Mouse (Mus musculus): Measurements from ENCODE around the gene Cdh24. TPM values are rescaled to one million over a fixed set of nuclear protein-coding genes. Genes with fewer than 3 reads are reported as not detected.
"Not testable (repeated sequence)": the region's sequence is repeated elsewhere in the genome, so short reads cannot be mapped to it uniquely, and the experiment has no call there.

Gene Cdh24
- polyA plus RNA-seq, 1 experiment from 2014 or later = 9.6 TPM

GRCm38 (mm10) chr14:54617897-54618365, 23.2 kb downstream of the Cdh24 start, which contains the start of gene Psmb5:
Psmb5 (minus strand) TSS chr14:54618022.
- Histone ChIP-seq H3K27me3 (ENCODE audit: control insufficient read depth, insufficient read depth, low read depth, low read length) (no peaks in the 10 kb centered on the region), H3K9me3 (replicated peaks; ENCODE audit: control insufficient read depth, low read length, poor library complexity, severe bottlenecking) (no peaks in the 10 kb centered on the region), H3K4me3 (ENCODE audit: low read depth, low read length) (peak within 1 kb of the TSS; percentile 54), H3K9ac (ENCODE audit: low read depth, low read length) (peak within 1 kb of the TSS; percentile 72), H3K36me3 (ENCODE audit: control insufficient read depth, insufficient read depth, low read length) (peaks cover 3% of the 10 kb centered on the region; the same call in 1 of the 2 replicates), H3K4me2 (ENCODE audit: low read length) (peak within 1 kb of the TSS; percentile 87), H3K27ac (ENCODE audit: low read length) (peak within 1 kb of the TSS; percentile 81), H3K4me1 (ENCODE audit: control insufficient read depth, insufficient read depth, low read length) (peaks cover 11% of the 10 kb centered on the region)
- WGBS = under 1% methylated on average over 25 of the region's 25 CpGs
- peak; percentile 93 for ATAC-seq

GRCm38 (mm10) chr14:54617152-54617896, 23.8 kb downstream of the Cdh24 start:
- Histone ChIP-seq H3K9ac (ENCODE audit: low read depth, low read length) (peak overlapping the region; percentile 72), H3K4me1 (ENCODE audit: control insufficient read depth, insufficient read depth, low read length) (peaks cover 11% of the 10 kb centered on the region), H3K4me3 (ENCODE audit: low read depth, low read length) (peak overlapping the region; percentile 54), H3K27ac (ENCODE audit: low read length) (peak overlapping the region; percentile 81), H3K4me2 (ENCODE audit: low read length) (peak overlapping the region; percentile 87), H3K9me3 (replicated peaks; ENCODE audit: control insufficient read depth, low read length, poor library complexity, severe bottlenecking) (no peaks in the 10 kb centered on the region), H3K27me3 (ENCODE audit: control insufficient read depth, insufficient read depth, low read depth, low read length) (no peaks in the 10 kb centered on the region), H3K36me3 (ENCODE audit: control insufficient read depth, insufficient read depth, low read length) (peaks cover 7% of the 10 kb centered on the region; the same call in 1 of the 2 replicates)
- WGBS = 1% methylated on average over 38 of the region's 38 CpGs
- peak; percentile 71 for ATAC-seq

GRCm38 (mm10) chr14:54616226-54616825, 24.8 kb downstream of the Cdh24 start:
- Histone ChIP-seq H3K9me3 (replicated peaks; ENCODE audit: control insufficient read depth, low read length, poor library complexity, severe bottlenecking) (no peaks in the 10 kb centered on the region), H3K9ac (ENCODE audit: low read depth, low read length) (no peak overlapping the region), H3K4me3 (ENCODE audit: low read depth, low read length) (no peak overlapping the region), H3K36me3 (ENCODE audit: control insufficient read depth, insufficient read depth, low read length) (peaks cover 7% of the 10 kb centered on the region; the same call in 1 of the 2 replicates), H3K27me3 (ENCODE audit: control insufficient read depth, insufficient read depth, low read depth, low read length) (no peaks in the 10 kb centered on the region), H3K4me1 (ENCODE audit: control insufficient read depth, insufficient read depth, low read length) (peaks cover 11% of the 10 kb centered on the region), H3K4me2 (ENCODE audit: low read length) (no peak overlapping the region; the same call in 1 of the 2 replicates), H3K27ac (ENCODE audit: low read length) (no peak overlapping the region)
- 93% methylated on average over 16 of the region's 16 CpGs for WGBS
- no peak for ATAC-seq

- not testable (repeated sequence) for H3K9ac ChIP-seq (ENCODE audit: low read depth, low read length); ATAC-seq; H3K27me3 ChIP-seq (ENCODE audit: control insufficient read depth, insufficient read depth, low read depth, low read length); H3K27ac ChIP-seq (ENCODE audit: low read length); H3K36me3 ChIP-seq (ENCODE audit: control insufficient read depth, insufficient read depth, low read length); H3K4me2 ChIP-seq (ENCODE audit: low read length); H3K9me3 ChIP-seq (replicated peaks; ENCODE audit: control insufficient read depth, low read length, poor library complexity, severe bottlenecking); H3K4me3 ChIP-seq (ENCODE audit: low read depth, low read length)
- 90% methylated on average over 16 of the region's 16 CpGs for WGBS
- H3K4me1 ChIP-seq (ENCODE audit: control insufficient read depth, insufficient read depth, low read length) = peaks cover 11% of the 10 kb centered on the region
These were observed 27.0 kb downstream of the Cdh24 start for GRCm38 (mm10) chr14:54614130-54614529.

- Histone ChIP-seq H3K27me3 (ENCODE audit: control insufficient read depth, insufficient read depth, low read depth, low read length) (no peaks in the 10 kb centered on the region), H3K36me3 (ENCODE audit: control insufficient read depth, insufficient read depth, low read length) (peaks cover 7% of the 10 kb centered on the region; the same call in 1 of the 2 replicates), H3K9ac (ENCODE audit: low read depth, low read length) (no peak overlapping the region), H3K4me2 (ENCODE audit: low read length) (no peak overlapping the region), H3K27ac (ENCODE audit: low read length) (no peak overlapping the region), H3K4me3 (ENCODE audit: low read depth, low read length) (no peak overlapping the region), H3K4me1 (ENCODE audit: control insufficient read depth, insufficient read depth, low read length) (no peaks in the 10 kb centered on the region), H3K9me3 (replicated peaks; ENCODE audit: control insufficient read depth, low read length, poor library complexity, severe bottlenecking) (no peaks in the 10 kb centered on the region)
- 78% methylated on average over 6 of the region's 6 CpGs for WGBS
- ATAC-seq = no peak
These were observed 30.5 kb downstream of the Cdh24 start for GRCm38 (mm10) chr14:54610648-54611047.

- Histone ChIP-seq H3K9ac (ENCODE audit: low read depth, low read length) (no peak overlapping the region), H3K27ac (ENCODE audit: low read length) (no peak overlapping the region), H3K36me3 (ENCODE audit: control insufficient read depth, insufficient read depth, low read length) (peaks cover 6% of the 10 kb centered on the region; the same call in 1 of the 2 replicates), H3K4me3 (ENCODE audit: low read depth, low read length) (no peak overlapping the region), H3K4me1 (ENCODE audit: control insufficient read depth, insufficient read depth, low read length) (peaks cover 4% of the 10 kb centered on the region), H3K4me2 (ENCODE audit: low read length) (no peak overlapping the region), H3K27me3 (ENCODE audit: control insufficient read depth, insufficient read depth, low read depth, low read length) (no peaks in the 10 kb centered on the region), H3K9me3 (replicated peaks; ENCODE audit: control insufficient read depth, low read length, poor library complexity, severe bottlenecking) (no peaks in the 10 kb centered on the region)
- ATAC-seq = no peak
- WGBS = 75% methylated on average over 4 of the region's 4 CpGs
These were observed 31.2 kb downstream of the Cdh24 start for GRCm38 (mm10) chr14:54609962-54610361.

- Histone ChIP-seq H3K36me3 (ENCODE audit: control insufficient read depth, insufficient read depth, low read length) (peaks cover 5% of the 10 kb centered on the region; the same call in 1 of the 2 replicates), H3K9me3 (replicated peaks; ENCODE audit: control insufficient read depth, low read length, poor library complexity, severe bottlenecking) (no peaks in the 10 kb centered on the region), H3K4me3 (ENCODE audit: low read depth, low read length) (no peak overlapping the region), H3K4me2 (ENCODE audit: low read length) (no peak overlapping the region), H3K27ac (ENCODE audit: low read length) (no peak overlapping the region), H3K27me3 (ENCODE audit: control insufficient read depth, insufficient read depth, low read depth, low read length) (no peaks in the 10 kb centered on the region), H3K4me1 (ENCODE audit: control insufficient read depth, insufficient read depth, low read length) (peaks cover 11% of the 10 kb centered on the region), H3K9ac (ENCODE audit: low read depth, low read length) (no peak overlapping the region)
- WGBS = 76% methylated on average over 4 of the region's 4 CpGs
- no peak for ATAC-seq
These were observed 31.9 kb downstream of the Cdh24 start for GRCm38 (mm10) chr14:54609245-54609644.

GRCm38 (mm10) chr14:54607226-54607625, 33.9 kb downstream of the Cdh24 start:
- H3K36me3 ChIP-seq (ENCODE audit: control insufficient read depth, insufficient read depth, low read length) = no peaks in the 10 kb centered on the region; the same call in 1 of the 2 replicates
- H3K9ac ChIP-seq (ENCODE audit: low read depth, low read length) = no peak overlapping the region
- no peak overlapping the region for H3K27ac ChIP-seq (ENCODE audit: low read length)
- H3K4me1 ChIP-seq (ENCODE audit: control insufficient read depth, insufficient read depth, low read length) = peaks cover 21% of the 10 kb centered on the region
- H3K4me3 ChIP-seq (ENCODE audit: low read depth, low read length) = no peak overlapping the region
- H3K9me3 ChIP-seq (replicated peaks; ENCODE audit: control insufficient read depth, low read length, poor library complexity, severe bottlenecking) = no peaks in the 10 kb centered on the region
- ATAC-seq = no peak
- WGBS = 32% methylated on average over 8 of the region's 8 CpGs
- H3K27me3 ChIP-seq (ENCODE audit: control insufficient read depth, insufficient read depth, low read depth, low read length) = no peaks in the 10 kb centered on the region
- no peak overlapping the region for H3K4me2 ChIP-seq (ENCODE audit: low read length)

Data from midbrain, embryonic 16.5 days (tissue).